Mouse (Mus musculus): ENCODE results near the gene 1600015I10Rik. TPM values are rescaled to one million over a fixed set of nuclear protein-coding genes. Genes with fewer than 3 reads are reported as not detected.
"Not testable (repeated sequence)": the region's sequence is repeated elsewhere in the genome, so short reads cannot be mapped to it uniquely, and the experiment has no call there.

Gene 1600015I10Rik
- not detected in 2 replicates for polyA plus RNA-seq (2011; ENCODE audit: insufficient read depth, insufficient read length, low read depth, missing spikeins)

DNA sequence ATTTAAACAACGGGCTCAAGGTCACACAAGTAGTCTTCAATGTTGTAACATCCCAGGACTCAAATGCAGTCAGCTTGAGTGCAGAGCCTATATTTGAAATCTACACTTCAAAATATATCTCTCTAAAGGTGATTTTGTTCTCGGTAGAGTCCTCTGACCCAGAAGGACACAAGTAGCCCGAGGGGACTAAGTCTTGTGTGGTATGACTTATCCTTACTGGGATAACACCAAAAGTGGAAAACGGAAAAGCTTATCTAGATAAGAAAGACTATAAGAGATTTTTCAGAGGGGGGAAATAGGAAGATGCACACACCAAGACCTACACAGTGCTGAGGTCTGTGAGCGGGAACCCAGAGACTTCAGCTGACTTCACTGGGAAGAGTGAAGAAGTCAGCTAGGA lies at the start of gene 1600015I10Rik:
TSS of gene 1600015I10Rik (plus strand) at position 301 of the 400 bp plus-strand sequence.
- no peaks in the 10 kb centered on the region for H3K27me3 ChIP-seq (ENCODE audit: control insufficient read depth, insufficient read depth, low read length, poor library complexity, severe bottlenecking)
- H3K4me1 ChIP-seq (ENCODE audit: control insufficient read depth, insufficient read depth, low read length) = no peaks in the 10 kb centered on the region
- H3K36me3 ChIP-seq (ENCODE audit: control insufficient read depth, insufficient read depth, low read length, poor library complexity, severe bottlenecking) = no peaks in the 10 kb centered on the region
- H3K27ac ChIP-seq (ENCODE audit: insufficient read depth, low read length) = no peak within 1 kb of the TSS
- no peaks in the 10 kb centered on the region for H3K9me3 ChIP-seq (replicated peaks; ENCODE audit: control insufficient read depth, insufficient read depth, low read length, poor library complexity, severe bottlenecking)
- TF ChIP-seq EP300 (IDR thresholded peaks at IDR 0.05; ENCODE audit: insufficient read depth, low read depth, low read length) (no peak), POLR2A (IDR thresholded peaks at IDR 0.05; ENCODE audit: insufficient read depth, low read length) (no peak), CTCF (IDR thresholded peaks at IDR 0.05; ENCODE audit: low read depth, low read length) (no peak)
- H3K4me3 ChIP-seq (ENCODE audit: low read depth, low read length) = no peak within 1 kb of the TSS
- no peak within 1 kb of the TSS for H3K9ac ChIP-seq (ENCODE audit: low read depth, poor library complexity, severe bottlenecking)

DNA sequence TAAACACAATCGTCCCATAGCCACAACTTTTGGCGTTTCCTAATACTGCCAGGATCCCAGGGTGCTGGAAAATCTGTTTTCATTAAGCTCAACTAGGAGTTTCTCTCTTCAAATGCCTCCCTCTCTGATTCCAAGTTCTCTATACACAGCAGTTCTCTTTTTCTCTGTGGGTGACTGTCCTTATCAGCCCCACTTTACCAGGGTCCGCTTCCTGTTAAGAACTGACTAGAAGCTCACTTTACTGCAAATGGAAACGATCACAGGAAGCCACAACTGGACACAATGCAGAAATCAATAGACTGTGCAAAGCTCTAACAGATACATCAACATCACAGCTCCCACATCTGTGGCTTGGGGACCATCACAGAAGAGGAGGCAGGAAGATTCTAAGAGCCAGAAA lies 35.5 kb upstream of the 1600015I10Rik start:
- TF ChIP-seq POLR2A (IDR thresholded peaks at IDR 0.05; ENCODE audit: insufficient read depth, low read length) = no peak
- no peak for TF ChIP-seq CTCF (IDR thresholded peaks at IDR 0.05; ENCODE audit: low read depth, low read length)
- TF ChIP-seq EP300 (IDR thresholded peaks at IDR 0.05; ENCODE audit: insufficient read depth, low read depth, low read length) = no peak

DNA sequence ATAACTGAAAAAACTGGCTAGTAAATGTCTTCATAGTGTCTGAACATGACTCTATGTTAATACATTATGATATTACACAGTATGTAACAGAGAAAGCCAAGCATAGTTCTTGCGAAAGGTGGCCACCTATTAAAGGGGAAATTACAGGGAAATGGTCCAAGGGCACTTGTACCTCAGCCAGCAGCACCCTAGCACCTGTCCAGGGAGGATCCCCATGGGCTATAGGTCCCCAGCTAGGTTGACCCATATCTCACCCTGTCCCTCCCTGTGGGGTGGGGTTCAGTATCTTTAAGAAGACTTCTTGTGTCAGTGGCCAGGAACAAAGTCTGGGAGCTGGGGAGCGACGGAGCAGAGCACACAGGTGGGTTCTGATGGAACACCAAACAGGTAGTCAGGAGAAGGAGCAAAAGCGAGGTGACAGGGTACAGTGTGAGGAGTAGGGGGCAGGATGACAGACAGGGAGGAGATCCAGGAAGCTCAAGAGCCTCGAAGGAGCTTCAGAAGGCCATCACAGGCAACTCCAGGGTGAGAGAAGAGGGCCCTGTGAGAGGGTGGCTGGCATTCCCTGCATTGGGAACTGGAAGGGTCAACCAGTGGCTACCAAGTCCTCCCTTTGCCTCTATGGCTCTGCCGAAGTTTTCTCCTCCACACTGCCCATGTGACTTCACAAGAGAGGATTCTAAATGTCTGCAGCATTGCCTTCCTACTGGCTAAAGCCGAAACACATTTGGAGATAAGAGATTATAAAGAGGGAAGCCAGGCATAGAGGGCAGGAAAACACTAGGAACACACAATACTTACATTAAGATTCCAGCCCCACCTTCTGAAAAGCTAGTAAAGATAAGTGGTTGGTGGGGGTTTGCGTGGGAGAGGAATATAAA lies 34.5 kb upstream of the 1600015I10Rik start:
- TF ChIP-seq EP300 (IDR thresholded peaks at IDR 0.05; ENCODE audit: insufficient read depth, low read depth, low read length) = no peak
- TF ChIP-seq CTCF (IDR thresholded peaks at IDR 0.05; ENCODE audit: low read depth, low read length) = no peak
- no peak for TF ChIP-seq POLR2A (IDR thresholded peaks at IDR 0.05; ENCODE audit: insufficient read depth, low read length)
- no peaks in the 10 kb centered on the region for H3K4me1 ChIP-seq (ENCODE audit: control insufficient read depth, insufficient read depth, low read length)
- no peaks in the 10 kb centered on the region for H3K36me3 ChIP-seq (ENCODE audit: control insufficient read depth, insufficient read depth, low read length, poor library complexity, severe bottlenecking)
- no peaks in the 10 kb centered on the region for H3K27me3 ChIP-seq (ENCODE audit: control insufficient read depth, insufficient read depth, low read length, poor library complexity, severe bottlenecking)
- no peak overlapping the region for H3K9ac ChIP-seq (ENCODE audit: low read depth, poor library complexity, severe bottlenecking)
- H3K9me3 ChIP-seq (replicated peaks; ENCODE audit: control insufficient read depth, insufficient read depth, low read length, poor library complexity, severe bottlenecking) = peaks cover 21% of the 10 kb centered on the region
- H3K27ac ChIP-seq (ENCODE audit: insufficient read depth, low read length) = no peak overlapping the region
- H3K4me3 ChIP-seq (ENCODE audit: low read depth, low read length) = no peak overlapping the region

More for the DNA sequence above, 35.5 kb upstream of the 1600015I10Rik start:
- Histone ChIP-seq H3K9ac (ENCODE audit: low read depth, poor library complexity, severe bottlenecking) (no peak overlapping the region), H3K9me3 (replicated peaks; ENCODE audit: control insufficient read depth, insufficient read depth, low read length, poor library complexity, severe bottlenecking) (peaks cover 21% of the 10 kb centered on the region), H3K36me3 (ENCODE audit: control insufficient read depth, insufficient read depth, low read length, poor library complexity, severe bottlenecking) (no peaks in the 10 kb centered on the region), H3K27ac (ENCODE audit: insufficient read depth, low read length) (no peak overlapping the region), H3K4me1 (ENCODE audit: control insufficient read depth, insufficient read depth, low read length) (no peaks in the 10 kb centered on the region), H3K27me3 (ENCODE audit: control insufficient read depth, insufficient read depth, low read length, poor library complexity, severe bottlenecking) (no peaks in the 10 kb centered on the region), H3K4me3 (ENCODE audit: low read depth, low read length) (no peak overlapping the region)

DNA sequence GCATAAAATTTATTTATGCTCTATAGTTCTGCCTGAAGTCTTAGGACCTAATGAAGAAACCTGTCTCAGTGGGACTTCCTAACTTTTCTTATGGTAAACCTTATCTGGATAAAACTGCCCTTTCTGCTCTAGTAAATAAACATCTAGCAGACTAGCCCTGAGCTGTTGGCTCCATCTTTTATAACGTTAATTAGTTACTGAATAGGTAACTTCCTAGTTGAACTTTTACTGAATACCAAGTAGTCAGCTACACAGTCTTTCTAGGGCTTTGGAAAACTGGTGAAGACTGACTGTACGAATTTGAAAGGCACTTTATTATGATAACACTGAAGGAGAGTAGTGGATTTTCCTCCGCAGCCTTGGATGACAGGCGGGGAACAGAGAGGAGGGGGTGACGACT lies 33.8 kb upstream of the 1600015I10Rik start:
- no peak overlapping the region for H3K4me3 ChIP-seq (ENCODE audit: low read depth, low read length)
- no peak overlapping the region for H3K9ac ChIP-seq (ENCODE audit: low read depth, poor library complexity, severe bottlenecking)
- no peaks in the 10 kb centered on the region for H3K36me3 ChIP-seq (ENCODE audit: control insufficient read depth, insufficient read depth, low read length, poor library complexity, severe bottlenecking)
- no peak for TF ChIP-seq CTCF (IDR thresholded peaks at IDR 0.05; ENCODE audit: low read depth, low read length)
- TF ChIP-seq POLR2A (IDR thresholded peaks at IDR 0.05; ENCODE audit: insufficient read depth, low read length) = no peak
- no peak for TF ChIP-seq EP300 (IDR thresholded peaks at IDR 0.05; ENCODE audit: insufficient read depth, low read depth, low read length)
- no peak overlapping the region for H3K27ac ChIP-seq (ENCODE audit: insufficient read depth, low read length)
- H3K27me3 ChIP-seq (ENCODE audit: control insufficient read depth, insufficient read depth, low read length, poor library complexity, severe bottlenecking) = no peaks in the 10 kb centered on the region
- H3K4me1 ChIP-seq (ENCODE audit: control insufficient read depth, insufficient read depth, low read length) = no peaks in the 10 kb centered on the region
- H3K9me3 ChIP-seq (replicated peaks; ENCODE audit: control insufficient read depth, insufficient read depth, low read length, poor library complexity, severe bottlenecking) = peaks cover 21% of the 10 kb centered on the region

GRCm38 (mm10) chr6:48896956-48897355 lies 32.7 kb upstream of the 1600015I10Rik start:
- TF ChIP-seq EP300 (IDR thresholded peaks at IDR 0.05; ENCODE audit: insufficient read depth, low read depth, low read length) (no peak), POLR2A (IDR thresholded peaks at IDR 0.05; ENCODE audit: insufficient read depth, low read length) (no peak), CTCF (IDR thresholded peaks at IDR 0.05; ENCODE audit: low read depth, low read length) (no peak)
- H3K36me3 ChIP-seq (ENCODE audit: control insufficient read depth, insufficient read depth, low read length, poor library complexity, severe bottlenecking) = no peaks in the 10 kb centered on the region
- H3K27me3 ChIP-seq (ENCODE audit: control insufficient read depth, insufficient read depth, low read length, poor library complexity, severe bottlenecking) = no peaks in the 10 kb centered on the region
- peaks cover 21% of the 10 kb centered on the region for H3K9me3 ChIP-seq (replicated peaks; ENCODE audit: control insufficient read depth, insufficient read depth, low read length, poor library complexity, severe bottlenecking)
- no peak overlapping the region for H3K27ac ChIP-seq (ENCODE audit: insufficient read depth, low read length)
- H3K9ac ChIP-seq (ENCODE audit: low read depth, poor library complexity, severe bottlenecking) = no peak overlapping the region
- H3K4me3 ChIP-seq (ENCODE audit: low read depth, low read length) = no peak overlapping the region
- no peaks in the 10 kb centered on the region for H3K4me1 ChIP-seq (ENCODE audit: control insufficient read depth, insufficient read depth, low read length)

GRCm38 (mm10) chr6:48901316-48901715 lies 28.4 kb upstream of the 1600015I10Rik start:
- H3K9ac ChIP-seq (ENCODE audit: low read depth, poor library complexity, severe bottlenecking); H3K36me3 ChIP-seq (ENCODE audit: control insufficient read depth, insufficient read depth, low read length, poor library complexity, severe bottlenecking); H3K27me3 ChIP-seq (ENCODE audit: control insufficient read depth, insufficient read depth, low read length, poor library complexity, severe bottlenecking); H3K27ac ChIP-seq (ENCODE audit: insufficient read depth, low read length); H3K4me1 ChIP-seq (ENCODE audit: control insufficient read depth, insufficient read depth, low read length); H3K4me3 ChIP-seq (ENCODE audit: low read depth, low read length): not testable (repeated sequence)
- H3K9me3 ChIP-seq (replicated peaks; ENCODE audit: control insufficient read depth, insufficient read depth, low read length, poor library complexity, severe bottlenecking) = peaks cover 10% of the 10 kb centered on the region

Measured in ES-Bruce4 (cell line).